ENCODE assay signal across 10 mouse cellular contexts in the genomic region with DNA sequence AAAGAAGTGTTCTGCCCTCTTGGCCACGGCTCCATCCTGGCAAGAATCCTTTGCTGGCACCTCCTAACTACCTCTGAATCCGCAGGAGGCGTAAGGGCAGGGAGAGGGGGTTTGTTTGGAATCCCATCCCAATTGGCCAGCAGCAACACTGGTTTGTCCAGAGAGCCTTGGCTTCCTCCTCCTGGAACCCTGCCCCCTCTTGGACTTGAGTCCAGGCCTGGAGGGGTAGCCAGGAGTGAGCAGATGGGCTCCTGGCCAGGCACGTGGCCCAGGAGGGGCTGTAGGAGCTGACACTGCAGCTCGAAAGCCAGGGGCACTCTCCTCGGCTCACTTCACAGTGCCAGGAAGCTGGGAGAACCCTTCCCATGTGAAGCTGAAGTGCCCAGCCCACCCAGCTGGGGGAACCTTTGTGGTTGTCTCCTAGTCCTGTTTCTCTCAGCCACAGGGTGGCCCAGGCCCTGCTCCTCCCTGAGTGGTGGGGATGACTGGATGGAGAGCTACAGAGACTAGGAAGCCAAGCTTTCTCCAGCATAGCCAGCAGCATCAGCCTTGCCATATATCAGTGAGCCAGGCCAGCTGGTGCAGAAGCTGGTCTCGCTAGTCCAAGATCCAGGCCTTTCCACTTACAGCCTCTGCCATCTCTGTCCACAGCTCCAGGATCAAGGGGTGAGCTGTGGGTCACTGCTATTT.
DNase-seq lines count a peak whose midpoint lies in the region; ATAC-seq and TF ChIP-seq lines count a peak whose summit lies in the region.
"Had no signal": no experiment of that assay in that cellular context is flagged by ENCODE, and none has a peak within 500 bp of the region (broad histone marks: within the 10 kb centered on the region; RNA-seq: fewer than 3 reads in every experiment).

No protein-coding gene starts in this region.

- peak; percentile 95 for ATAC-seq in hindbrain, postnatal 0 days
- no peak for ATAC-seq in hindbrain, embryonic 13.5 days (ENCODE audit: low FRiP score)

- peak overlapping the region; percentile 22; the same call in 1 of the 2 replicates for H3K27ac ChIP-seq in hindbrain, postnatal 0 days
- no peak overlapping the region for H3K27ac ChIP-seq in hindbrain, embryonic 13.5 days
- H3K27ac ChIP-seq: embryonic facial prominence, embryonic 12.5 days had no signal

- H3K4me3 ChIP-seq in hindbrain, postnatal 0 days (ENCODE audit: low read length): no peak overlapping the region
- H3K4me3 ChIP-seq in hindbrain, embryonic 13.5 days: no peak overlapping the region
- H3K4me3 ChIP-seq: embryonic facial prominence, embryonic 12.5 days; megakaryocyte, embryonic 14.5 days had no signal

- H3K4me2 ChIP-seq in hindbrain, postnatal 0 days (ENCODE audit: low read depth, low read length): no peak overlapping the region
- no peak overlapping the region for H3K4me2 ChIP-seq in hindbrain, embryonic 13.5 days
- H3K4me2 ChIP-seq: embryonic facial prominence, embryonic 12.5 days had no signal

- no peaks in the 10 kb centered on the region for H3K36me3 ChIP-seq in hindbrain, postnatal 0 days (ENCODE audit: insufficient read depth, low read length)
- H3K36me3 ChIP-seq in hindbrain, embryonic 13.5 days: no peaks in the 10 kb centered on the region
- H3K36me3 ChIP-seq: embryonic facial prominence, embryonic 12.5 days had no signal

- no peaks in the 10 kb centered on the region for H3K27me3 ChIP-seq in hindbrain, postnatal 0 days (ENCODE audit: insufficient read depth, low read length)
- no peaks in the 10 kb centered on the region for H3K27me3 ChIP-seq in hindbrain, embryonic 13.5 days
- H3K27me3 ChIP-seq: embryonic facial prominence, embryonic 12.5 days had no signal

- peak; percentile 85 for DNase-seq in hindbrain, postnatal 0 days (ENCODE audit: low spot score)
- peak; percentile 63 for DNase-seq in cerebellum, adult 8-10 months
- DNase-seq in gastrocnemius, postnatal 4 days (ENCODE audit: low spot score in 2 of 2): peak; percentile 60 to 80
- peak; percentile 48 to 61 for DNase-seq in layer of hippocampus, adult 18-20 months (ENCODE audit: low spot score in 2 of 2)
- DNase-seq in lung, postnatal 25 days (ENCODE audit: low spot score): peak; percentile 54
- no peak for DNase-seq in natural killer cell, adult 2 months (ENCODE audit: low spot score in 2 of 2)
- DNase-seq in thymus, postnatal 14 days: no peak

- WGBS in hindbrain, postnatal 0 days: 43% methylated on average over 7 of the region's 7 CpGs
- 74% methylated on average over 7 of the region's 7 CpGs for WGBS in hindbrain, embryonic 13.5 days

- no peaks in the 10 kb centered on the region for H3K9me3 ChIP-seq in hindbrain, postnatal 0 days (ENCODE audit: low read length)
- H3K9me3 ChIP-seq in hindbrain, embryonic 13.5 days: no peaks in the 10 kb centered on the region

- TF ChIP-seq CTCF in hindbrain, postnatal 0 days (IDR thresholded peaks at IDR 0.05; ENCODE audit: low read depth): peak; percentile 36; the same call in 1 of the 2 replicates

- H3K9ac ChIP-seq in hindbrain, postnatal 0 days (replicated peaks; ENCODE audit: low read length): no peak overlapping the region
- H3K9ac ChIP-seq in hindbrain, embryonic 13.5 days: no peak overlapping the region
- H3K9ac ChIP-seq: embryonic facial prominence, embryonic 12.5 days had no signal

- no peaks in the 10 kb centered on the region for H3K4me1 ChIP-seq in hindbrain, postnatal 0 days (ENCODE audit: insufficient read depth, low read length)
- H3K4me1 ChIP-seq in hindbrain, embryonic 13.5 days (replicated peaks): peaks cover 11% of the 10 kb centered on the region
- H3K4me1 ChIP-seq: embryonic facial prominence, embryonic 12.5 days; megakaryocyte, embryonic 14.5 days had no signal

Comparison
In these comparisons a context has a peak if more than half of its experiments do, and no peak if none do; other contexts are left out.
1. DNase-seq: peak in hindbrain, postnatal 0 days (single experiment), cerebellum, adult 8-10 months (single experiment), gastrocnemius, postnatal 4 days (2 of 2), layer of hippocampus, adult 18-20 months (2 of 2) and lung, postnatal 25 days (single experiment); none in natural killer cell, adult 2 months (0 of 2) and thymus, postnatal 14 days (single experiment).